ENCODE assay signal across 11 mouse cellular contexts in genomic region chr14:102811678-102812081, GRCm38 (mm10).
DNase-seq lines count a peak whose midpoint lies in the region; ATAC-seq and TF ChIP-seq lines count a peak whose summit lies in the region.
"Had no signal": no experiment of that assay in that cellular context is flagged by ENCODE, and none has a peak within 500 bp of the region (broad histone marks: within the 10 kb centered on the region; RNA-seq: fewer than 3 reads in every experiment).

No protein-coding gene starts in this region.

- no peak overlapping the region for H3K4me3 ChIP-seq in liver, postnatal 0 days (ENCODE audit: low read depth, low read length)
- no peak overlapping the region for H3K4me3 ChIP-seq in heart, embryonic 13.5 days
- H3K4me3 ChIP-seq in macrophage (ENCODE audit: inconsistent target) = no peak overlapping the region
- H3K4me3 ChIP-seq: liver, embryonic 15.5 days had no signal

- H3K36me3 ChIP-seq in liver, postnatal 0 days (replicated peaks; ENCODE audit: insufficient read depth, low read length) = no peaks in the 10 kb centered on the region
- no peaks in the 10 kb centered on the region for H3K36me3 ChIP-seq in heart, embryonic 13.5 days
- no peaks in the 10 kb centered on the region for H3K36me3 ChIP-seq in macrophage (ENCODE audit: inconsistent target)
- H3K36me3 ChIP-seq: liver, embryonic 15.5 days had no signal

- TF ChIP-seq CTCF in liver, postnatal 0 days (IDR thresholded peaks at IDR 0.05; ENCODE audit: low read depth) = no peak

- H3K4me1 ChIP-seq in liver, postnatal 0 days (ENCODE audit: insufficient read depth) = peaks cover 9% of the 10 kb centered on the region
- H3K4me1 ChIP-seq in heart, embryonic 13.5 days = peaks cover 14% of the 10 kb centered on the region
- H3K4me1 ChIP-seq: liver, embryonic 15.5 days had no signal

- DNase-seq in gastrocnemius, adult 18-20 months (ENCODE audit: low spot score) = peak; percentile 43
- no peak for DNase-seq in gastrocnemius, postnatal 10 days
- no peak for DNase-seq in liver, postnatal 0 days
- no peak for DNase-seq in liver
- no peak for DNase-seq in right cerebral cortex, postnatal 14 days
- no peak for DNase-seq in MN1 (ENCODE audit: low spot score)
- DNase-seq: adrenal gland, postnatal 36 days; cerebellum, adult 9-11 months had no signal

- WGBS in liver, postnatal 0 days (ENCODE audit: insufficient replicate concordance) = 45% methylated on average over 5 of the region's 5 CpGs
- 32% methylated on average over 5 of the region's 5 CpGs for WGBS in heart, embryonic 13.5 days
- 84% methylated on average over 5 of the region's 5 CpGs for WGBS in macrophage (ENCODE audit: missing documents)

- no peaks in the 10 kb centered on the region for H3K9me3 ChIP-seq in liver, postnatal 0 days (ENCODE audit: low read length)
- H3K9me3 ChIP-seq in heart, embryonic 13.5 days = no peaks in the 10 kb centered on the region
- H3K9me3 ChIP-seq: liver, embryonic 15.5 days had no signal

- no peak for ATAC-seq in liver, postnatal 0 days
- ATAC-seq in heart, embryonic 13.5 days (ENCODE audit: extremely low read depth, insufficient number of reproducible peaks, low FRiP score, low TSS enrichment) = no peak

- no peaks in the 10 kb centered on the region for H3K79me2 ChIP-seq in macrophage (ENCODE audit: inconsistent target)

- H3K27me3 ChIP-seq in liver, postnatal 0 days (ENCODE audit: insufficient read depth, low read length) = no peaks in the 10 kb centered on the region
- H3K27me3 ChIP-seq in heart, embryonic 13.5 days (replicated peaks) = no peaks in the 10 kb centered on the region
- H3K27me3 ChIP-seq: liver, embryonic 15.5 days had no signal

- no peak for TF ChIP-seq EP300 in liver, postnatal 0 days (IDR thresholded peaks at IDR 0.05; ENCODE audit: low read depth)

- H3K27ac ChIP-seq in liver, postnatal 0 days (ENCODE audit: low read depth) = peak overlapping the region; percentile 71; the same call in 1 of the 2 replicates
- H3K27ac ChIP-seq in heart, embryonic 13.5 days (replicated peaks) = peak overlapping the region; percentile 63
- peak overlapping the region; percentile 80; the same call in 1 of the 2 replicates for H3K27ac ChIP-seq in macrophage
- H3K27ac ChIP-seq: liver, embryonic 15.5 days had no signal

- H3K9ac ChIP-seq in liver, postnatal 0 days (replicated peaks) = no peak overlapping the region
- no peak overlapping the region for H3K9ac ChIP-seq in heart, embryonic 13.5 days
- H3K9ac ChIP-seq: liver, embryonic 15.5 days had no signal

- H3K4me2 ChIP-seq in liver, postnatal 0 days (ENCODE audit: low read depth, low read length) = peak overlapping the region; percentile 45; the same call in 1 of the 2 replicates
- no peak overlapping the region for H3K4me2 ChIP-seq in heart, embryonic 13.5 days
- H3K4me2 ChIP-seq: liver, embryonic 15.5 days had no signal
